Mouse (Mus musculus): ENCODE measurements around the gene Olfr875. TPM values are rescaled to one million over a fixed set of nuclear protein-coding genes. Genes with fewer than 3 reads are reported as not detected.

The Olfr875 gene
- total and polyA plus RNA-seq, 3 experiments = not detected

DNA sequence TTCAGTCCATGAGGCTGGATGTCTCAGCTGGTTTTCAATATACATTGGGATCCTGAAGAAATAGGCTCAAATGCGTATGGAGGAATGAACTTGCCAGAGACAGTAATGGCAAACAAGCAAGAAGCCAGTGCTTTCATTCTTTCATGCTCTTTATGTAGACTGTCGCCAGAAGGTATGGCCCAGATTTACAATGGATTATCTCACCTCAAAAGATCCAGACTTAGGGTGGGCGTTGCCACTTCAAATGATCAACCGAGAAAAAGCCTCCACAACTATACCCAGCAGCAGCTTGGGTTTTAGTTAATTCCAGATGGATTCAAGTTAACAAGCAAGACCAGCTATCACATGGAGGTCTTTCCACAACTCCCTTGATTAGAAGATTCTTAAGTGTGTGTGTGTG, 30.4 kb downstream of the Olfr875 start:
- no peak overlapping the region for H3K4me3 ChIP-seq (replicated peaks in 1 of 3; ENCODE audit: low read depth in 2 of 3, low read length in 2 of 3, poor library complexity in 1 of 3)
- H3K9me3 ChIP-seq (replicated peaks; ENCODE audit: low read length) = no peaks in the 10 kb centered on the region
- no peaks in the 10 kb centered on the region for H3K36me3 ChIP-seq (replicated peaks in 1 of 2; ENCODE audit: control insufficient read depth in 1 of 2, insufficient read depth in 1 of 2, low read length in 1 of 2)
- H3K9ac ChIP-seq (ENCODE audit: insufficient read depth, low read depth) = no peak overlapping the region
- dilution Hi-C loops (cut with MboI; ENCODE audit: extremely low pct_ligation_motif_present, extremely low pct_unique_long_range_greater_than_20kb, low sequenced_read_pairs) (no loop called here), in situ Hi-C loops (cut with MboI; ENCODE audit: low pct_ligation_motif_present, low pct_unique_long_range_greater_than_20kb, low sequenced_read_pairs) (no loop called here)
- H3K27me3 ChIP-seq (replicated peaks) = no peaks in the 10 kb centered on the region
- peaks cover 0 to 6% of the 10 kb centered on the region in 2 experiments; a peak in 1 of 4 replicates for H3K4me1 ChIP-seq (ENCODE audit: control insufficient read depth in 1 of 2, insufficient read depth in 2 of 2)
- no peak overlapping the region for H3K27ac ChIP-seq (ENCODE audit: insufficient read depth, low read depth)
- no peak for DNase-seq (ENCODE audit: extremely low read depth)
- H3K79me2 ChIP-seq (replicated peaks; ENCODE audit: control insufficient read depth, extremely low read depth, insufficient read depth, poor library complexity, severe bottlenecking) = no peaks in the 10 kb centered on the region
- TF ChIP-seq ELF1 (IDR thresholded peaks at IDR 0.05; ENCODE audit: low read depth, low read length) = no peak
- no peak for TF ChIP-seq SMC3 (IDR thresholded peaks at IDR 0.05; ENCODE audit: low read depth, low read length)
- TF ChIP-seq CTCF (conservative IDR thresholded peaks at IDR 0.05 in 1 of 2, IDR thresholded peaks at IDR 0.05 in 1 of 2; ENCODE audit: low read depth in 2 of 2, low read length in 2 of 2) = no peak
- no peak for TF ChIP-seq RAD21 (IDR thresholded peaks at IDR 0.05; ENCODE audit: low read depth, low read length)
- no peak for TF ChIP-seq CHD2 (IDR thresholded peaks at IDR 0.05; ENCODE audit: low read length)
- H3K4me2 ChIP-seq (ENCODE audit: insufficient read depth, low read depth, poor library complexity, severe bottlenecking) = no peak overlapping the region

DNA sequence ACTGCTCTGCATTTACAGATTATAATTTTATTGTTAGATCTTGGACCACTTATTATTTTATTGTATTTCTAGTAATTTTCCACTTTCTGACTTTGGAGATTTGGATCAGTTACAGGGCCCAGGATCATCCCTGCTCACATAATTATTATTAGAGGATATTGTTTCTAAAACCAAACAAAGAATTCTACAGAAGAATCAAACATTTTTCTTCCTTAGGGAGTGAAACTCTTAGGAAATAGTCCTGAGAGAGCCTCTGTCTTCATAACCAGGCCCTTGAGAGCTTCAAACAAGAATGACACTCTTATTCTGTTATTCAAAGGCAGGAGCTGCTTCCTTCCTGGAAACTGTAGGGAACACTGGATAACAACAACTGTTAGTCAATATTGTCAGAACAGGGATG, 31.1 kb downstream of the Olfr875 start, which contains the start of gene Olfr876:
Olfr876 (plus strand) TSS at position 301 of the 400 bp plus-strand sequence.
- no peak within 1 kb of the TSS for H3K4me2 ChIP-seq (ENCODE audit: insufficient read depth, low read depth, poor library complexity, severe bottlenecking)
- DNase-seq (ENCODE audit: extremely low read depth) = no peak
- TF ChIP-seq GABPA (IDR thresholded peaks at IDR 0.05; ENCODE audit: insufficient replicate concordance, low read depth, low read length) (no peak), TCF12 (IDR thresholded peaks at IDR 0.05; ENCODE audit: low read depth, low read length) (no peak), UBTF (IDR thresholded peaks at IDR 0.05; ENCODE audit: low read depth, low read length) (no peak), CTCF (conservative IDR thresholded peaks at IDR 0.05 in 1 of 2, IDR thresholded peaks at IDR 0.05 in 1 of 2; ENCODE audit: low read depth in 2 of 2, low read length in 2 of 2) (no peak), MAZ (IDR thresholded peaks at IDR 0.05; ENCODE audit: low read depth, low read length) (no peak), CHD1 (IDR thresholded peaks at IDR 0.05; ENCODE audit: low read depth, low read length) (no peak), HCFC1 (IDR thresholded peaks at IDR 0.05; ENCODE audit: low read depth, low read length) (no peak), USF2 (conservative IDR thresholded peaks at IDR 0.05; ENCODE audit: low read depth, low read length) (no peak), NRF1 (IDR thresholded peaks at IDR 0.05; ENCODE audit: low read depth, low read length) (no peak), JUN (IDR thresholded peaks at IDR 0.05; ENCODE audit: insufficient read depth, low read depth, low read length) (no peak), ZMIZ1 (IDR thresholded peaks at IDR 0.05; ENCODE audit: low read depth, low read length) (no peak)
- no peak within 1 kb of the TSS for H3K4me3 ChIP-seq (replicated peaks in 1 of 3; ENCODE audit: low read depth in 2 of 3, low read length in 2 of 3, poor library complexity in 1 of 3)
- dilution Hi-C loops (cut with MboI; ENCODE audit: extremely low pct_ligation_motif_present, extremely low pct_unique_long_range_greater_than_20kb, low sequenced_read_pairs) = no loop called here
- no peak within 1 kb of the TSS for H3K27ac ChIP-seq (ENCODE audit: insufficient read depth, low read depth)
- no peaks in the 10 kb centered on the region for H3K79me2 ChIP-seq (replicated peaks; ENCODE audit: control insufficient read depth, extremely low read depth, insufficient read depth, poor library complexity, severe bottlenecking)
- H3K4me1 ChIP-seq (ENCODE audit: control insufficient read depth in 1 of 2, insufficient read depth in 2 of 2) = peaks cover 0 to 13% of the 10 kb centered on the region in 2 experiments; a peak in 2 of 4 replicates
- H3K9ac ChIP-seq (ENCODE audit: insufficient read depth, low read depth) = no peak within 1 kb of the TSS
- no peaks in the 10 kb centered on the region for H3K27me3 ChIP-seq (replicated peaks)
- no peaks in the 10 kb centered on the region for H3K9me3 ChIP-seq (replicated peaks; ENCODE audit: low read length)
- H3K36me3 ChIP-seq (replicated peaks in 1 of 2; ENCODE audit: control insufficient read depth in 1 of 2, insufficient read depth in 1 of 2, low read length in 1 of 2) = no peaks in the 10 kb centered on the region
- in situ Hi-C loops (cut with MboI; ENCODE audit: low pct_ligation_motif_present, low pct_unique_long_range_greater_than_20kb, low sequenced_read_pairs) = no loop called here
